Mouse (Mus musculus) urinary bladder, postnatal 14 days (tissue): ENCODE results near the gene Ly6g5c.

Experiments used
- DNase-seq: peaks from one replicate; pipeline ENCODE4 v3.0.0; 2021; ENCODE audit warnings: low spot score

Gene Ly6g5c

GRCm38 (mm10) chr17:35082841-35083576 is 25.1 kb upstream of the Ly6g5c start:
- DNase-seq: no peak

DNA sequence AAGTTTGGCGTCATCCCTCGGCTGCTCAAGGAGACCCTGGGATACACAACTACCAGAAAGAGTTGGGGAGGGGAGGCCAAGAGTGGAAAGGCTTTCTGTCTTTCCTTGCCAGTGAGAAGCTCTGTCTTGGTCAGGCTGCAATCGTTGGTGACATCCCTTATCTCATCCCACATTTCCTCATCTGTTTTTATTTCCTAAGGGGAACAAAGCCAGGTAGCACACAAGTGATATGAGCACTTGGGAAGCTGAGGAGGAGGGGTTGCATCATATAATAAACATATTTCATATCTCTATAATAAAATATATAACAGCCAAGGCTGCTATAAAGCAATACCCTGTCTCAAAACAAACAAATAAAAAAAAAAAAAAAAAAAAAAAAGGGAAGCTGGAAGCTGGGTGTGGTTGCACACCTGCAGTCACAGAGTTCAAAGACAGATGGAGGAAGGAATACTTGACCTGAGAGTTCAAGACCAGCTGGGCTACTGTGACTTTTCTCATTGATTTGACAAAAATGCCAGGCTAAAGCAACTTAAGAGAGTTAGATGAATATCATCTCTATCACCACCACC is 24.1 kb upstream of the Ly6g5c start:
- DNase-seq: no peak

DNA sequence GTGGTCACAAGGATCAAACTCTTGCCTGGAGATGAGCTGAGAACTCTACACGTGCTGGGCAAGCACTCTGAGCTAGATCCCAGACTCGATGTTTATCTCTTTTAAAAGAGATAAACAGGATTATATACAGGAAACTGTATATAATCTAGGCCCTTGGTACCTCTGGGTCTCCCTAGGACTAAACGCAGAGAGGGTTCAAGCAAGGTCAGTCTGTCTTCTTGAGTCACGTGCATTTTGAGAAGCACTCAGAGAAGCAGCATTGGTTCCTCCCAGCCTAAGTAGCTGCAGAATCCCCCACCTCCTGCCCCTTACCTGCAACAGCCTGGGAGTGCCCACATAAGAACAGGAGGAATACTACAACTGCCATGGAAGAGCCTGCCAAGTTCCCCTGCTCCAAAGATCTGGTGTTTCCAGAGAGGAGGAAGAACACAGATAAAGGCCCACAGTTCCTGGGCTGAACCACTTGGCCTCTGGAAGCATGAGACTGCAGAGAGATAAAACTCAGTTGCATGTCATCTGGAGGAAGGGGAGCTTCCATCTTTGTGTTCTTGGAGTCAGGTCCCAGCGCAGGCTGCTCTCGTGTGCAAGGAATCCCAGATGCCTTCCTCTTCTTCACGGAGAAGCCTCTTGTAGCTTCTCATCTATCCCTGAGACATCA is 22.7 kb upstream of the Ly6g5c start, which contains the start of gene Ly6g6f:
Gene Ly6g6f (minus strand): TSS at position 403 of the 658 bp plus-strand sequence.
- no peak for DNase-seq

GRCm38 (mm10) chr17:35088151-35088550 is 19.9 kb upstream of the Ly6g5c start:
- DNase-seq: no peak

DNA sequence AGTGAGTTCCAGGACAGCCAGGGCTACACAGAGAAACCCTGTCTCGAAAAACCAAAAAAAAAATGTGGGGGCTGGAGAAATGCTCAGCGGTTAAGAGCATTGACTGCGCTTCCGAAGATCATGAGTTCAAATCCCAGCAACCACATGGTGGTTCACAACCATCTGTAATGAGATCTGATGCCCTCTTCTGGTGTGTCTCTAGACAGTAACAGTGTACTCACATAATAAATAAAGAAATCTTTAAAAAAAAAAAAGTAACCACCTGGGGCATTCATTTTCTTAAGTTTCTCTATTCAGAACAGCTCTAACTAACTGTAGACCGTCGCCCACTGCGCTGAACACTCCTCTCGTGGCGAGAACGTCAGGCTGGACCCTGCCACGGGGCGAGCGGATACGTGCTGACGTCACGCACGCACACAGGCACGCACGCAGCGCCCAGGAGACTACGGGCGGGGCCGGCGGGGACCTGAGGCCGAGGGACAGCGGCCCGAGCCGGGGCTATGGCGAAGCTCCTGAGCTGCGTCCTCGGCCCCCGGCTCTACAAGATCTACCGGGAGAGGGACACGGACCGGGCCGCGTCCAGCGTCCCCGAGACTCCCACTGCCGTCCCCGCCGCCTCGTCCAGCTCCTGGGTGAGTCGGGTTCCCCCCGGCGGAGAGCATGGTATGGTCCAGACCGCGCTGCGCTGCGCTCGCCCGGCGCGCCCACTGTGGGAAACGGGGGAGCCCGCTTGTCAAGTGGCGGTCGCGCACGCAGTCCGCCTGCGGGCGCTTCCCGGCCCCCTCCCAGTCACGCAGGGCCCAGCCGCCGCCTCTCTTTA is 19.0 kb upstream of the Ly6g5c start, which contains the start of gene Abhd16a:
Gene Abhd16a (plus strand): TSS at position 439 of the 820 bp plus-strand sequence.
- peak; percentile 92 for DNase-seq

GRCm38 (mm10) chr17:35090166-35090932 is 17.7 kb upstream of the Ly6g5c start:
- no peak for DNase-seq

- no peak for DNase-seq
Observed at GRCm38 (mm10) chr17:35092403-35093198, 15.5 kb upstream of the Ly6g5c start.

DNA sequence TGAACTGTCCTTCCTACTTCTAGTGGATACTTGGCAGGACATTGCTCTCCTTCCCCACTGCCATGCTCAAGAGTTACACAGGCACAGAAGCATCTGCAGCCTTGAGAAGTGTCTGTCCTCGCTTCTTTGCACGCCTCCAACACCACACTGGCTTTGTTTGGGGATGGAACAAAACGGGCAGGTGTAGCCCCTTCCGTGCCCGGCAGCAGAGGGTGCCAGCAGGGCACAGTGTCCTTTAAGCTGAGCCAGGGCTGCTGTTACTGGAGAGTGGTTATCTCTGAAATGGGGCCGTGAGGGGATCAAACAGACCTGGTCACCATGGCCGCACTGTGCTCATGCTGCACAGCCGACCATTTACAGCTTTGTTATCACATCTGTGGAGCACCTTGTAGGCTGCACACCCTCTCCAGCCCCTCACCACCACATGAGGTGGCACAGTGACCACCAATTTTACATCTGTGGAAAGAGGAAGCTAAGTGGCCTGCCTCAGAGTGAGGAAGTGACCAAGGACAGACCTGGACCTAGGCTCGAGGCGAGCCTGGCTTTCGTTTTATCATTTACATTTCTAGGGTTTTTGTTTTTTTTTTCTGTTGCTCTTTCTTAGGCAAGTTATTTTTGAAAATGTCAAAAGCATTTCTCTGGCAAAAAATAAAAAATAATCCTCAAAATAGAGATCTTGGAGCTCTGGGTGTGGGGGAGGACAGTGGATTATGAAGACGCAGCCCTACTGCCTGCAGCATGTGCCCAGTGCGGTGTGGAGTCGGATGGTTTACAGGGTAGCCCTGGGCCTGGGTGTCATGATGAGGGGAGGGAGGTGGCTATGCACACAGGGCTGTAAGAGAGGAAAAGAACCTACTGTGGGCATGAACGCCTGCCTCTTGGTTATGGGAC is 13.4 kb upstream of the Ly6g5c start:
- no peak for DNase-seq

DNA sequence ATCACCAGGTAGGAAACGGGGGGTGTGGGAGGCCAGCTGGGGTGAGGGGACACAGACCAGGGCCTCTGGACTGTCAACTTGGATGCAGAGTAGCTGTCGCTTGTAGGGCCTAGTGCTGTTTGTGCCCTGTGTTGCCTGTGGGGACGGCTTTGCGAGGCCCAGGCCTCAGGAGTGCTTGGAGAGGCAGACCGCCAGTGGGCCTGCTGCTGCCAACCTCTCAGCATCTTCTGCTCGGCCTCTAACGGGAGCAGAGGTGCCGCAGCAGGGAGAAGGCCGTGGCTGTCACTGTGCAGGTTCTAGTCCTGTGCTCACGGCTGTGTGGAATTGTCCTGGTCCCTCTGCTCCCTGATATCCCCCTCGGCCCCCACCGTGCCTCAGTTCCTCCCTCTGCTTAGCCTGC is 11.5 kb upstream of the Ly6g5c start:
- no peak for DNase-seq

GRCm38 (mm10) chr17:35097164-35097655 is 10.9 kb upstream of the Ly6g5c start:
- no peak for DNase-seq

- no peak for DNase-seq
Observed at GRCm38 (mm10) chr17:35100196-35100765, 7.8 kb upstream of the Ly6g5c start.

GRCm38 (mm10) chr17:35101161-35101560 is 6.9 kb upstream of the Ly6g5c start:
- DNase-seq: no peak

DNA sequence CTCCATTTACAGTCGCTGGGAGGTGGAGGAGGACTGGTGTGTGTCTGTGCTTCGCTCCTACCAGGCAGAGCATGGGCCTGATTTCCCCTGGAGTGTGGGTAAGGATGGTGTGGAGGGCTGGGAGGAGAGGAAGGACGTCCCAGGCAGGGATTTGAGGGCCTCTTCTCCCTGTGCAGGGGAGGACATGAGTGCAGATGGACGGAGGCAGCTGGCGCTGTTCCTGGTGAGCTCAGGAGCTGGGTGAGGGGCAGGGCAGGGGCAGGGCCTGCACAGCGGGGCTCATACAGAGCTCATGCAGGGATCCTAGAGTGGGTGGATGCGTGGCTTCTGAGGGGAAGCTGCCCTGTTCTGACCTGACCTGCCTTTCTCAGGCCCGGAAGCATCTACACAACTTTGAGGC is 5.8 kb upstream of the Ly6g5c start:
- no peak for DNase-seq

- DNase-seq: no peak
Observed at GRCm38 (mm10) chr17:35103221-35103690, 4.8 kb upstream of the Ly6g5c start.

DNA sequence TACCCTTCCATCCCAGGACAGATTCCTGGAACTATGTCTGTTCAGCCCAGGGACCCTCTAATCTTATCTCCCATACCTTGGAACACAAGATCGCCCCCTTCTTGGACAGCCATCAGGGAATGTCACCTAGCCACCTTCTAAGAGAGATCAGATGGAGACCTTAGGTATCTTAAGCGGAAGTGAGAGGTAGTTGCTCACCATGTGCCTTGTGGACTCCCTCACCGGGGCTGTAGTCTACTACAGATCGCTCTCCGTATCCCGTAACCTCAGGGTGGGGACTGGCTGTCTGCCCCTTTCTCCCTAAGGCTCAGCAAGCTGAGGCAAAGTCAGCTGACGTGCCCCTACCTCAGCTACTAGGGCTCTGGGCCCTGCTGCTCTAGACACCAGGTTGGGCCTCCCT is 4.0 kb upstream of the Ly6g5c start:
- no peak for DNase-seq

- DNase-seq: no peak
Observed at GRCm38 (mm10) chr17:35104754-35105153, 3.3 kb upstream of the Ly6g5c start.

- peak; percentile 53 for DNase-seq
Observed at GRCm38 (mm10) chr17:35105740-35106389, 2.2 kb upstream of the Ly6g5c start.

DNA sequence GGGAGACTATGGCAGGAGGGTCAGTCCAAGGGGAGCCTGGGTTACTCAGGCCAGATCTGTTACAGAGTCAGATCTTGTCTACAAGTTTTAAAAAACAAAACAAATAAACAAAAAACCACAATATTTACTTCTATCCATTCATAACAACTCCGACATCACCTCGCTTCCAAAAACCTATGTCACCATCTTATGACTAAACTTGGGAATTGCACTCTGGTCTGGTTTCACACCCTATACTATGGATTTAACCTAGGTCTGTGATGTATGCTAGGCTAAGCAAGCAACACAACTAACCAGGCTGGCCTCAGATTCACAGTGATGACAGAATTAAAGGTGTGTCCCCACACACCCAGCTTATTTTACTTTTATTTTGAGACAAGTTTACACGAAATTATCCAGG is 1.6 kb upstream of the Ly6g5c start:
- no peak for DNase-seq
